Mouse (Mus musculus) thymus, adult 2 months (tissue): Measurements from ENCODE around the gene Ttc27.

Source experiments
- CTCF ChIP-seq: fragments of 200-500 bp; IDR thresholded peaks from 2 replicates; pipeline ENCODE4 v1.5.1; 2012; ENCODE audit warnings: mild to moderate bottlenecking, control low read depth, low read length, moderate library complexity, borderline replicate concordance; ENCODE audit not compliant: control insufficient read depth, poor library complexity, insufficient read depth; ENCODE audit errors: extremely low read depth
- POLR2A ChIP-seq: fragments of 200-500 bp; IDR thresholded peaks from 2 replicates; pipeline ENCODE4 v1.6.1; 2012; ENCODE audit warnings: mild to moderate bottlenecking, low read length, control low read depth, moderate library complexity; ENCODE audit not compliant: control insufficient read depth, poor library complexity, insufficient read depth; ENCODE audit errors: extremely low read depth

- TF ChIP-seq CTCF, result no peak
- no peak for TF ChIP-seq POLR2A
Measured at GRCm38 (mm10) chr17:74903411-74904331, 186.1 kb downstream of the Ttc27 start.
